Mouse (Mus musculus) CH12.LX (cell line): ENCODE results near the gene Mtf2. TPM values are rescaled to one million over a fixed set of nuclear protein-coding genes. Genes with fewer than 3 reads are reported as not detected.
"Not testable (repeated sequence)": the region's sequence is repeated elsewhere in the genome, so short reads cannot be mapped to it uniquely, and the experiment has no call there.

Source experiments
- DNase-seq: peaks from one replicate; pipeline ENCODE4 v3.0.0-alpha.2; 2013; ENCODE audit errors: extremely low read depth
- H3K27ac ChIP-seq: 2 replicates; pipeline ENCODE4 v1.5.1; 2012; ENCODE audit warnings: low read depth, mild to moderate bottlenecking, control low read depth, moderate library complexity; ENCODE audit not compliant: insufficient read depth
- H3K27me3 ChIP-seq: replicated peaks from 2 replicates; pipeline ENCODE3; 2012; ENCODE audit warnings: inconsistent platforms
- H3K36me3 ChIP-seq, 2 experiments: replicated peaks in 1 of 2; 2 replicates each; pipeline versions ENCODE3 to v1.6.1; 2012; ENCODE audit warnings: inconsistent platforms in 1 of 2, low read length in 1 of 2, mild to moderate bottlenecking in 1 of 2, mixed read lengths in 1 of 2, moderate library complexity in 1 of 2; ENCODE audit not compliant: control insufficient read depth in 1 of 2, insufficient read depth in 1 of 2
- H3K4me1 ChIP-seq, 2 experiments: 2 replicates each; pipeline ENCODE4 v1.6.1; 2012; ENCODE audit warnings: inconsistent platforms in 1 of 2, moderate library complexity in 1 of 2; ENCODE audit not compliant: insufficient read depth in 2 of 2, control insufficient read depth in 1 of 2
- H3K4me2 ChIP-seq: 2 replicates; pipeline ENCODE4 v1.6.1; 2012; ENCODE audit warnings: low read depth, mild to moderate bottlenecking, control low read depth; ENCODE audit not compliant: poor library complexity, insufficient read depth, severe bottlenecking
- H3K4me3 ChIP-seq, 3 experiments: fragments of 150-350 bp in 1 of 3; sonication (generic) in 1 of 3; replicated peaks in 1 of 3; 2 replicates each; pipeline versions ENCODE3 to v1.5.1; 2011 to 2012; ENCODE audit warnings: low read depth in 2 of 3, low read length in 2 of 3, mild to moderate bottlenecking in 2 of 3, moderate library complexity in 2 of 3, control low read depth in 1 of 3, improper control_type of control experiment in 1 of 3, inconsistent platforms in 1 of 3, mixed read lengths in 1 of 3; ENCODE audit not compliant: poor library complexity in 1 of 3
- H3K79me2 ChIP-seq: replicated peaks from 2 replicates; pipeline ENCODE4 v1.6.1; 2012; ENCODE audit warnings: mild to moderate bottlenecking, moderate library complexity; ENCODE audit not compliant: control insufficient read depth, poor library complexity, insufficient read depth, severe bottlenecking; ENCODE audit errors: extremely low read depth
- H3K9ac ChIP-seq: 2 replicates; pipeline ENCODE4 v1.6.1; 2012; ENCODE audit warnings: low read depth, mild to moderate bottlenecking, control low read depth, moderate library complexity; ENCODE audit not compliant: insufficient read depth
- H3K9me3 ChIP-seq: replicated peaks from 2 replicates; pipeline ENCODE3; 2012; ENCODE audit warnings: low read length, inconsistent platforms, mixed read lengths
- CTCF ChIP-seq, 2 experiments: IDR thresholded peaks in 1 of 2; conservative IDR thresholded peaks in 1 of 2; 2 replicates each; pipeline ENCODE4 v1.5.1; 2011 to 2012; ENCODE audit warnings: low read depth in 2 of 2, low read length in 2 of 2, improper control_type of control experiment in 1 of 2, inconsistent platforms in 1 of 2, mild to moderate bottlenecking in 1 of 2, moderate library complexity in 1 of 2
- EP300 ChIP-seq: IDR thresholded peaks from 2 replicates; pipeline ENCODE4 v1.6.1; 2011; ENCODE audit warnings: low read length, improper control_type of control experiment
- GABPA ChIP-seq: IDR thresholded peaks from 2 replicates; pipeline ENCODE4 v1.6.1; 2012; ENCODE audit warnings: low read depth, low read length, improper control_type of control experiment, inconsistent platforms; ENCODE audit not compliant: insufficient replicate concordance
- JUND ChIP-seq: conservative IDR thresholded peaks from 2 replicates; pipeline ENCODE4 v1.6.1; 2011; ENCODE audit warnings: low read depth, low read length, improper control_type of control experiment
- KAT2A ChIP-seq: IDR thresholded peaks from 2 replicates; pipeline ENCODE4 v1.6.1; 2012; ENCODE audit warnings: low read length, improper control_type of control experiment, inconsistent platforms; ENCODE audit not compliant: insufficient replicate concordance
- MAFK ChIP-seq: IDR thresholded peaks from 2 replicates; pipeline ENCODE4 v1.6.1; 2011; ENCODE audit warnings: low read length, improper control_type of control experiment; ENCODE audit not compliant: insufficient replicate concordance
- MEF2A ChIP-seq: IDR thresholded peaks from 2 replicates; pipeline ENCODE4 v1.6.1; 2014; ENCODE audit warnings: low read depth, mild to moderate bottlenecking, inconsistent platforms, low read length, improper control_type of control experiment, borderline replicate concordance
- MXI1 ChIP-seq: IDR thresholded peaks from 2 replicates; pipeline ENCODE4 v1.6.1; 2011; ENCODE audit warnings: mild to moderate bottlenecking, low read depth, low read length, improper control_type of control experiment
- RAD21 ChIP-seq: IDR thresholded peaks from 2 replicates; pipeline ENCODE4 v1.6.1; 2011; ENCODE audit warnings: low read depth, mild to moderate bottlenecking, low read length, improper control_type of control experiment, moderate library complexity
- SIN3A ChIP-seq: IDR thresholded peaks from 2 replicates; pipeline ENCODE4 v1.6.1; 2012; ENCODE audit warnings: low read length, improper control_type of control experiment, inconsistent platforms
- SMC3 ChIP-seq: IDR thresholded peaks from 2 replicates; pipeline ENCODE4 v1.6.1; 2011; ENCODE audit warnings: low read depth, low read length, improper control_type of control experiment
- TBP ChIP-seq: conservative IDR thresholded peaks from 2 replicates; pipeline ENCODE4 v1.6.1; 2011; ENCODE audit warnings: low read depth, low read length, improper control_type of control experiment
- TCF12 ChIP-seq: IDR thresholded peaks from 2 replicates; pipeline ENCODE4 v1.6.1; 2014; ENCODE audit warnings: low read depth, mild to moderate bottlenecking, inconsistent platforms, low read length, improper control_type of control experiment
- USF1 ChIP-seq: IDR thresholded peaks from 2 replicates; pipeline ENCODE4 v1.6.1; 2014; ENCODE audit warnings: low read depth, mild to moderate bottlenecking, inconsistent platforms, low read length, improper control_type of control experiment
- ZNF384 ChIP-seq: IDR thresholded peaks from 2 replicates; pipeline ENCODE4 v1.6.1; 2012; ENCODE audit warnings: low read depth, low read length, improper control_type of control experiment, inconsistent platforms
- dilution Hi-C: fragments of 300-500 bp; cut with MboI; formaldehyde crosslinking; loops from 2 replicates; pipeline ENCODE4 v1.14.3; 2020; ENCODE audit warnings: low sequenced_read_pairs; ENCODE audit not compliant: extremely low pct_unique_long_range_greater_than_20kb, extremely low pct_ligation_motif_present
- in situ Hi-C: fragments of 300-500 bp; cut with MboI; formaldehyde crosslinking; loops from 3 replicates; pipeline ENCODE4 v1.14.3; 2019; ENCODE audit warnings: low sequenced_read_pairs, low pct_ligation_motif_present, low pct_unique_long_range_greater_than_20kb, mixed read lengths
- polyA plus RNA-seq: library from polyadenylated mRNA; unstranded; fragments of >175 nt; gene quantifications from 2 replicates; pipeline ENCODE4 v1.2.1, GENCODE M21; 2012; ENCODE audit warnings: low read depth; ENCODE audit not compliant: insufficient read length
- total RNA-seq, 2 experiments: library from RNA; depleted of rRNA; stranded (reverse); fragments of 300-350 nt in 1 of 2; fragments of >200 nt in 1 of 2; gene quantifications; 2 replicates each; pipeline ENCODE4 v1.2.3; 2012 to 2014

Mtf2 gene
- total and polyA plus RNA-seq, 3 experiments = 58.7 to 76.2 (median 71.0) TPM

DNA sequence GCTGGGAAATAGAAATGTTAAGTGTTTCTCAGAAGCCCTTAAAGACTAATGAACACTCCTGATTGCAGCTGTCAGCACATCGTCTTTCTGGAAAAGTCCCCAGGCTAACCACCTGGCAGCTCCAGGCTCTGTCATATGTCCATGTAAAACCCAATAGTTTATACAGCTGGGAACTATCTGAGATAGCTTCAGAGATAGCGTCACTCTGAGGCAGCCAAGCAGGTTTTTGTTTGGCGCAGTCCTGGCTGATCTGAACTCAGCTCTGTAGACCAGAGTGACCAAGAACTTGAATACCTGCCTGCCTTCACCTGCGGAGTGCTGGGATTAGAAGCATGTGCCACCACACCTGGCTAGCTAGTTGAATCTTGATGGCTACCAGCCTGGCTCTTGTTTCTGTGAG, 37.2 kb upstream of the Mtf2 start:
- H3K27ac ChIP-seq = no peak overlapping the region
- H3K79me2 ChIP-seq = no peaks in the 10 kb centered on the region
- H3K4me3 ChIP-seq = no peak overlapping the region
- dilution Hi-C loops = no loop called here
- H3K4me1 ChIP-seq = peaks cover 5 to 20% of the 10 kb centered on the region in 2 experiments
- in situ Hi-C loops = no loop called here
- H3K4me2 ChIP-seq = no peak overlapping the region
- H3K36me3 ChIP-seq = no peaks in the 10 kb centered on the region
- no peak overlapping the region for H3K9ac ChIP-seq
- TF ChIP-seq MAFK = no peak
- no peak for TF ChIP-seq EP300
- no peak for TF ChIP-seq USF1
- no peak for TF ChIP-seq TBP
- no peak for TF ChIP-seq GABPA
- TF ChIP-seq TCF12 = no peak
- no peak for TF ChIP-seq MEF2A
- TF ChIP-seq ZNF384 = no peak
- TF ChIP-seq MXI1 = no peak
- TF ChIP-seq KAT2A = no peak
- no peak for TF ChIP-seq JUND
- no peaks in the 10 kb centered on the region for H3K27me3 ChIP-seq
- no peak for DNase-seq
- H3K9me3 ChIP-seq = peaks cover 3% of the 10 kb centered on the region

DNA sequence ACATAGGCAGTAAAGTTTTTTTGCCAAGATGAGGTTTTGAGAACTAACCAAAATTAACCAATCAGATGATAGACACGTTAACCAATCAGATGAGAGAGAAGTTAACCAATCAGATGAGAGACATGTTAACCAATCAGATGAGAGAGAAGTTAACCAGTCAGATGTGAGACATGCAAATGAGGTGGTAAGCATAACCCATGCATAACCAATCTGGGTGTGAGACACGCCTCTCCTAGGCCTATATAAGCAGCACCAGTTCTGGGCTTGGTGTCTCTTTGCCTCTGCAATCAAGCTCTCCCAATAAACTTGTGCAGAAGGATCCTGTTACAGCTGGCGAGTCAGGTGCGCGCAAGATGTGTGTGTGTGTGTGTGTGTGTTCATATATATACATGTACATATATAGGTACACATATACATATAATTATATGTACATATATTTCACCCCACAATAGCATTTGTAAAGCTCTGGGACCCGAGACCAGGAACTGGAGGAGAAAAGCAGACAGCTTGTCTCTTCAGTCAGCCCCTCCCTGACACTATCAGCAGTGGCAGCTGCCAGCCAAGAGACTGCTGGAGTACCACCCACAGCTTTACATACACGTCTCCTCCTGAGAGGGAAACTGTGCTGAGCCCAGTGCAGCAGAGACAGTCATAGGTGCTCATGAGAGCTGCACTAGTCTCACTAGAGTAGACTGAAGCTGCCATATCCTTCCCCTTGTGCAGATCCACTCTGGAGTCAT, 36.5 kb upstream of the Mtf2 start:
- H3K4me2 ChIP-seq, DNase-seq, H3K4me3 ChIP-seq, H3K79me2 ChIP-seq, dilution Hi-C loops, H3K27me3 ChIP-seq, H3K9ac ChIP-seq, H3K36me3 ChIP-seq, H3K9me3 ChIP-seq, in situ Hi-C loops, H3K27ac ChIP-seq: not testable (repeated sequence)
- H3K4me1 ChIP-seq = peaks cover 5 to 20% of the 10 kb centered on the region in 2 experiments

DNA sequence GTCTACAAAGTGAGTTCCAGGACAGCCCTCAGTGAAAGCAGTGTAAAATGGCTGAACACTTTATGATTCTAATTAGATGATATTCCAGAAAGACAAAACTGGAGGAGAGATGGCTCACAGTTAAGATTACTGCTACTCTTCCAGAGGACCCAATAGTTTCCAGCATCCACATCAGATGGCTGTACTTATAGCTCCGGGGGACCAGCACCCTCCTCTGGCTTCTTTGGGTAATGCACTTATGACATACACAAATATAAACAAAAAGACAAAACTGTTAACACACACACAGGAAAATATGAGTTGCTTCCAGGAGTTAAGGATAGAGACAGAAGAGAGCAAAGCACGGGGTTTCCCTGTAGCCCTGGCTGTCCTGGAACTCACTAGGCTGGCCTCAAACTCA, 35.5 kb upstream of the Mtf2 start:
- Histone ChIP-seq H3K9me3 (peaks cover 3% of the 10 kb centered on the region), H3K36me3 (no peaks in the 10 kb centered on the region), H3K4me3 (no peak overlapping the region), H3K27me3 (no peaks in the 10 kb centered on the region), H3K9ac (no peak overlapping the region), H3K27ac (no peak overlapping the region), H3K4me2 (no peak overlapping the region), H3K4me1 (peaks cover 5 to 20% of the 10 kb centered on the region in 2 experiments), H3K79me2 (no peaks in the 10 kb centered on the region)
- in situ Hi-C loops = loop anchor here (10.0 kb wide), 1 partner anchor 135 kb away; no protein-coding TSS in a partner anchor
- dilution Hi-C loops = no loop called here
- TF ChIP-seq CTCF (conservative IDR thresholded peaks at IDR 0.05 in 1 of 2, IDR thresholded peaks at IDR 0.05 in 1 of 2; ENCODE audit: low read depth in 2 of 2, low read length in 2 of 2) (peak in 1 of 2 experiments; percentile 42; a peak in 2 of 4 replicates), SMC3 (peak; percentile 29), RAD21 (peak; percentile 12), SIN3A (no peak)
- DNase-seq = no peak
